Mouse (Mus musculus) neutrophil, adult 5-6 weeks (primary cell): Measurements from ENCODE around the gene March10. TPM values are rescaled to one million over a fixed set of nuclear protein-coding genes. Genes with fewer than 3 reads are reported as not detected.

Experiments
- ATAC-seq: fragments of 151-379, 151-347 bp; 2 replicates; pipeline ENCODE4 v1.8.0; 2017; ENCODE audit warnings: mild to moderate bottlenecking, moderate TSS enrichment; ENCODE audit not compliant: insufficient number of reproducible peaks, poor library complexity, low FRiP score, severe bottlenecking; ENCODE audit errors: extremely low read depth
- total RNA-seq: library from RNA; stranded (forward); fragments of 200-1000 nt; gene quantifications from 2 replicates; pipeline ENCODE4 v1.2.3, GENCODE M21; 2017

The March10 gene
- total RNA-seq, 1 experiment from 2014 or later = not detected

- ATAC-seq = no peak
Observed at GRCm38 (mm10) chr11:105468436-105468835, 11.9 kb upstream of the March10 start.

DNA sequence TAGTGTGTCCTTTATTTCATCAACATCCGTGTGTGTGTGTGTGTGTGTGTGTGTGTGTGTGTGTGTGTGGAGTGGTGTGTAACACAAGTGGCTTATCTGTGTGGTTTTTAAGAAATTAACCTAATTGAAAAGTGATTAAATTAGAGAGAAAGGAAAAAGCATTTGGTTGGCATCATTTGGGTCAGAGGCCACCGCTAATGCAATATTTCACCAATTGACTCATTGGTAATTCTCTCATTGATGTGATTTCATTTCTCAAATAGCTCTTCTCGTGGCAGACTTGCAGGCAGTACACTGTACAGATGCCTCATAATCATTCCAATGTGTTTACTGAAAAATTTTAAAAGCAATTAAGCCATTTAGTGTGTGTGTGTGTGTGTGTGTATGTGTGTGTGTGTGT is 11.3 kb upstream of the March10 start:
- ATAC-seq = no peak

DNA sequence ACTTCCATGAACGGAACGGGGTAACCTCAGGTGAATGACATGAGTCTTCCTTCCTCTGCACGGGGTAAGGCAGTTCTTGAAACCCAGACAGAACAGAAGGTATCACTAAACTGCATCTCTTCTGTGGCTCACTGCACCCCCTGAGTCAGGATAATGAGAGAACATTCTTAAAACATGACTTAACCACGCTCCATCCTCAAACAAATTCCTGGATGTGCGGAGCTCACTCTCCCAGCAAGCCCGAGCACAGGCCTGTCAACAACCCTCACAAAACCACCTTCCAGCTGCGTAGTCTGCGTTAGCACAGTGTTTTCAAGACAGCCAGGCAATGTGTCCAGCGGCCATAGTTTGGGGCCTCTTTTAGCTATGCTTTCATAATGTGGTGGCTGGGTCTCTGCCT is 10.7 kb upstream of the March10 start:
- no peak for ATAC-seq

GRCm38 (mm10) chr11:105466756-105467155 is 10.2 kb upstream of the March10 start:
- no peak for ATAC-seq

DNA sequence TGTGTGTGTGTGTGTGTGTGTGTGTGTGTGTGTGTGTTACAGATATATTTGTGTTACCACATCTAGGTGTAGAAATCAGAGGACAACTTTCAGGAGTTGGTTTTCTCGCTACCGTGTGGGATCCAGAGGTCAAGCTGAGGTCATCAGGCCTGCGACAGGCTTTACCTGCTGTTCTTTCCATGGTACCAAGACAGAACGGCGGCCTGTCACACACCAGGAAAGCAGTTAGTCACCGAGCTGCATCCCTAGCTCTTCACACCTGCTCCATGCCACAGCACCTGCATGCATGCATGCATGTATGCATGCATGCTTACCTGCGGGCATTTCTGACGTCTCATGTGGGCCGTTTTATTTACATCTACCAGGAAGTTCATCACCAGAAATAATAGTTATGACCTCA is 9.0 kb upstream of the March10 start:
- no peak for ATAC-seq

- no peak for ATAC-seq
Observed at GRCm38 (mm10) chr11:105464430-105464967, 8.0 kb upstream of the March10 start.

DNA sequence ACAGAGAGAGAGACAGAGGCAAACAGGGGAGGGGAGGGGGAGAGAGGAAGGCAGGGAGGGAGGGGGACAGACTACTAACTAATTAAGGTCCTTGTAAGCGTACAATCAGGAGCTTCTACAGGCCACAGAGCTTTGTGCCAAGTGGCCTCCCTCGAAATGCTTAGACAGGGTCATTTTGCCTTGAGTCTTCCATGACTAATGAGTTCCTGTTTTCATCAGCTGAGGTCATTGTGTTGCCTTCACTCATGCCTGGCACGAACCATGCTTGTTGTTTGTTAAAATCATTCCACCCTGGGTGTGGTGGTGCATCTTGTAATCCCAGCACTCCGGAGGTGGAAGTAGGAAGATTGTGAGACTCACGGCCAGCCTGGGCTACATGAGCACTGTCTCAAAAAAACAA is 3.4 kb upstream of the March10 start:
- ATAC-seq = no peak

DNA sequence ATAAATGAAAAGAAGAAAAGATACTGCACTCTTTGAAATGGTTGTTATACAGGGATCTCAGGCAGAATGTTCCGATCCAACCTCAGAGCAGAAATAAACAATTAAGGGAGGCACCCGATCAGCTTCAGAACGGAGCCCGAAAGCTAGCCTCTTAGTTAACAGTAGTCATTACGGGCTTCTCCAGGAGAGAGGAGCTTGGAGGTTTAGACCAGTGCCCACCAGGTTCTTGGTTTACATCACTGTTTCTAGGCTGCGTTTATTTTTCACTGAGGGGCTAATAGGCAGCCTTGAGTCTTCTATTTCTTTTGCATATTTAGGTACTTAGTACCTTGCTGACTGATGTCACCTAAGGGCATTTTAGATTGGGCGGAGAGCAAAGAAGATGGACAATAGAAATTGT is 506 bp upstream of the March10 start:
- ATAC-seq = no peak

DNA sequence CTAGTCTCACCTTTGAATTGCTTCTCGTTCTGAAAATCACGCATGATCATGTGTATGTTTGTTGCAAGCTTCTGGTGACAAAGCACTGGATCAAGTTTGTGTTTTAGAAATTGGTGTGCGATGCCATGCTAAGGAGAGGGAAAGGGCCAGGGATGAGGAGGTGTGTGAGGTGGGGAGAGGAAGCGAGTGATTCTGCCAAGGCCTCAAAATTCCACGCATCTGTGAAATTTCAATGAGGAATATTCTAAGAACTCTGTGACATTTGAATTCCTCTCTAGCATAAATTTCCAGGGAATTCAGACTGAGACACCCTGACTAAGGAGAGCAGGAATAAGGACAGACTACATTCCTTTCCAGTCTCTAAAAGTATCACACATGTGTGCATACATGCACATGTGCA is 1.4 kb downstream of the March10 start:
- ATAC-seq = no peak

DNA sequence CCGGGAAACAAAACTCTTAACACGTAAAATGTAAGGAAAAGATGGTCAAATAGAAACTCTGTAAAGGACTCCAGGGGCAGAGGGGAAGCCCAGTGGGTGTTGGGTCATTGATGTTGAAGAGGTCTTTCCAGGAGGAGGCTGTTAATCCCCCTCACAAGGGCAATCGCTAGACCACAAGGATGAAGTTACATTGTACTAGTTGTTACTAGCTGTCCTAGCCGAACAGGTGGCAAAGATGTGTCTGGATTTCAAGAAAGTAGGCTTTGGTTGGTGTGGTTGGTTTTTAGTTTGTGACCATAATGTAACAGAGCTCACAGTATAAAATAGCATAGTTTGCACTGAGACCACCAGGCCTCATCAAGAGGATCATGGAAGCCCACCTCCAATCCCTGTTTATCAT is 3.5 kb downstream of the March10 start:
- no peak for ATAC-seq

DNA sequence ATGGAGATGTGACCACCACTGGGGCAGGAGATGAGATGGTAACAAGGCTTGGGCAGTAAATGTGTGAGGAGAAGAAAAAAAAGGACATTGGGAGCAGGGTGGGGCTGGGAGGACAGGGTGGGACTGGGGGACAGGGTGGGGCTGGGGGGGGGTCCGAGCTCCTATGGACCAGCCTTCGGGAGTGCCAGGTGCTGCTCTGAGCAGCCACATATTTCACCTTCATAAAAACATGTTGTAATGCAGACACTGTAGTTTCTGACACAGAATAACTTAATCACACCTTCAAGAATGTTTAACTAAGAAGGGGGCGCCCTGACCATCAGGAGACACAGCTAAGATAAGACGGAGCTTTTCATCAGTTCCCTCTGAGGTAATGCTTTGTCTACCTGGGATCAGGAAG is 4.0 kb downstream of the March10 start:
- ATAC-seq = no peak

- no peak for ATAC-seq
Observed at GRCm38 (mm10) chr11:105451553-105452135, 4.9 kb downstream of the March10 start.

- no peak for ATAC-seq
Observed at GRCm38 (mm10) chr11:105449581-105450315, 6.8 kb downstream of the March10 start.

DNA sequence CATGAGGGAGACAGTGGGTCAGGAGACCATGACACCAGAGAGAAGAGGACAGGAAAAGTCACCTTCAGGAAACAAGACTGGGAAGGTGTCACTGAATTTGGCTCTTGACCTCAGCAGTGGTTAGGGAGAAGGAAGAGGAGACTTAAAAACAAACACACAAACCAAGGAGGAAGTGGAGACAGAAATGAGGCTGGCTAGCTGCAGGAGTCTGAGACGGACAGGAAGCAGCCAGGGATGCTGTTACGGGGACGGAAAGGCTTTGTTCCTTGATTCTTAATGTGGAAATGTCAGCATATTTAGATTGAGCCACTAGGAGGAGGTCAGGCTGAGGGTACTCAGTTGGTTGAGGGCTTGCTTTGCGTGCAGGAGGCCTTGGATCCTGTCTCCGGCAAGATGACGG is 8.9 kb downstream of the March10 start:
- ATAC-seq = no peak

DNA sequence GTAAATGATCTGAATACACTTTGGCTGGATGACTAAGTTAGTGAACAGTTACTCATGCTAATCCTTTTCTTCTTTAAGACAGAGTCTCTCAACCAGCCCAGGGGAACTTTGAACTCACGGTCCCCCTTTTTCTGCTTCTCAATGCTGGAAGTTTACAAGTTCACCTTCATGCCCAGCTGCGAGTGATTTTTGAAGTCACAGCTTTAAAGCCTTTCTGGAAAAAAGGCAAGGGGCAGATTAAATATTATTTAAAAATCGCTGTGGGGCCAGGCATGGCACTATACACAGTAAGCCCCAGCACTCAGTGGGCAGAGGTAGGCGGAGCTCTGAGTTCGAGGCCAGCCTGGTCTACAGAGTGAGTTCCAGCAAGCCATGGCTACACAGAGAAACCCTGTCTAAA is 10.3 kb downstream of the March10 start:
- ATAC-seq = no peak

- no peak for ATAC-seq
Observed at GRCm38 (mm10) chr11:105445741-105446140, 10.8 kb downstream of the March10 start.

- no peak for ATAC-seq
Observed at GRCm38 (mm10) chr11:105444929-105445328, 11.6 kb downstream of the March10 start.

DNA sequence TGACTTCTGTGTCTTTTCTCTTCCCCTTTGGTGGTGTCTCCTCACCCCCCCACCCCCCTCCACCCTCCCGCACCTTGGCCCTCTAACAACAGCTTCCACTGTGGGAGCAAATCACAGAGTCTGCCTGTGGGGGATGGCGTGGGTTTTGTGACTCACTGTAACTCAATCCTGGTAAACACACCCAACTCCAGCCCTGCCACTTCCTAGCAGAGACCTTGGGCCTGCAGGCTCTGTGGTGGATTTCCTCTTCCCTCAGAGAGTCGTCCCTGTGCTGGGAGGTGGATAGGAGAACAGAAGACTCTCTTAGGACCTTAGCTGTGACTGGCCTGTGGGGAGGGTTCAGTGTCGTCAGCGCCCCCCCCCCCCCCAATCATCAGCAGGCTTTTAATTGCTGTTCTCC is 13.0 kb downstream of the March10 start:
- ATAC-seq = no peak

- ATAC-seq = no peak
Observed at GRCm38 (mm10) chr11:105439796-105440195, 16.7 kb downstream of the March10 start.

GRCm38 (mm10) chr11:105438907-105439306 is 17.6 kb downstream of the March10 start:
- ATAC-seq = no peak

DNA sequence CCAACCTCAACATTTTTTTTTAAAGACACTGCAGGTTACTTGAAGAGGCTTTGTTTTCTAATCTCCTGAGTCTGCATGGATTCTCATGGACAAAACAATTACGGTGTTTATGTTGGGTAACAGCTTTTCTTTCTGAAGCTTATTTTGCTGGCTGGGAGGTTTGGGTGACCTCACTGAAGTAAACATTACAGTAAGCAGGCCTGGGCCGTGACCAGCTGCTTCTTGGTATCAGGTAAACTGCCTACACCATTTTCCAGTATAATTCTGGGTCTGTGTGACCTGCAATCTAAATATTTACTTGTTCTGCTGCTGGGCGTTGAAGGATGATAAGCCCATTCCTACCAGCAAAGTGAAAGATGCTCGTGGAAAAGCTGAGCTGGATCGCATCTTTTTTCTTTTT is 30.1 kb downstream of the March10 start:
- no peak for ATAC-seq
